Mouse (Mus musculus): ENCODE results near the gene Pcbp1.
"Not testable (repeated sequence)": the region's sequence is repeated elsewhere in the genome, so short reads cannot be mapped to it uniquely, and the experiment has no call there.

Pcbp1 gene

GRCm38 (mm10) chr6:86496127-86496526 lies 30.0 kb downstream of the Pcbp1 start:
- in situ Hi-C loops (cut with MboI; ENCODE audit: low sequenced_read_pairs), result no loop called here

- in situ Hi-C loops (cut with MboI; ENCODE audit: low sequenced_read_pairs), result no loop called here
Measured at GRCm38 (mm10) chr6:86495661-86496060, 30.5 kb downstream of the Pcbp1 start.

- in situ Hi-C loops (cut with MboI; ENCODE audit: low sequenced_read_pairs), result no loop called here
Measured at GRCm38 (mm10) chr6:86494767-86495166, 31.4 kb downstream of the Pcbp1 start.

- in situ Hi-C loops (cut with MboI; ENCODE audit: low sequenced_read_pairs), result no loop called here
Measured at GRCm38 (mm10) chr6:86493469-86494263, 32.5 kb downstream of the Pcbp1 start.

GRCm38 (mm10) chr6:86490413-86490812 lies 35.7 kb downstream of the Pcbp1 start:
- in situ Hi-C loops (cut with MboI; ENCODE audit: low sequenced_read_pairs), result not testable (repeated sequence)

GRCm38 (mm10) chr6:86489945-86490344 lies 36.2 kb downstream of the Pcbp1 start:
- in situ Hi-C loops (cut with MboI; ENCODE audit: low sequenced_read_pairs), result no loop called here

GRCm38 (mm10) chr6:86488149-86488485 lies 38.0 kb downstream of the Pcbp1 start:
- in situ Hi-C loops (cut with MboI; ENCODE audit: low sequenced_read_pairs), result no loop called here

GRCm38 (mm10) chr6:86487358-86488148 lies 38.6 kb downstream of the Pcbp1 start:
- in situ Hi-C loops (cut with MboI; ENCODE audit: low sequenced_read_pairs), result no loop called here

- in situ Hi-C loops (cut with MboI; ENCODE audit: low sequenced_read_pairs), result no loop called here
Measured at GRCm38 (mm10) chr6:86485943-86486640, 40.0 kb downstream of the Pcbp1 start.

- in situ Hi-C loops (cut with MboI; ENCODE audit: low sequenced_read_pairs), result no loop called here
Measured at GRCm38 (mm10) chr6:86481871-86482270, 44.2 kb downstream of the Pcbp1 start.

GRCm38 (mm10) chr6:86480189-86480831 lies 45.8 kb downstream of the Pcbp1 start:
- in situ Hi-C loops (cut with MboI; ENCODE audit: low sequenced_read_pairs), result no loop called here

- in situ Hi-C loops (cut with MboI; ENCODE audit: low sequenced_read_pairs), result no loop called here
Measured at GRCm38 (mm10) chr6:86479816-86480188, 46.3 kb downstream of the Pcbp1 start.

- in situ Hi-C loops (cut with MboI; ENCODE audit: low sequenced_read_pairs), result no loop called here
Measured at GRCm38 (mm10) chr6:86479311-86479710, 46.8 kb downstream of the Pcbp1 start.

GRCm38 (mm10) chr6:86476931-86477330 lies 49.2 kb downstream of the Pcbp1 start:
- in situ Hi-C loops (cut with MboI; ENCODE audit: low sequenced_read_pairs), result no loop called here

- in situ Hi-C loops (cut with MboI; ENCODE audit: low sequenced_read_pairs), result no loop called here
Measured at GRCm38 (mm10) chr6:86475462-86476167, 50.5 kb downstream of the Pcbp1 start.

- in situ Hi-C loops (cut with MboI; ENCODE audit: low sequenced_read_pairs), result no loop called here
Measured at GRCm38 (mm10) chr6:86474646-86475181, 51.4 kb downstream of the Pcbp1 start.

All from CH12F3 (cell line).